Mouse (Mus musculus): Measurements from ENCODE around the gene Zc2hc1b.
"Not testable (repeated sequence)": the region's sequence is repeated elsewhere in the genome, so short reads cannot be mapped to it uniquely, and the experiment has no call there.

GRCm38 (mm10) chr10:13193496-13193895, 15.7 kb upstream of the Zc2hc1b start:
- TF ChIP-seq CTCF (IDR thresholded peaks at IDR 0.05; ENCODE audit: borderline replicate concordance, insufficient read depth, low read length); POLR2A (IDR thresholded peaks at IDR 0.05; ENCODE audit: low read depth, low read length): not testable (repeated sequence)
